Comparison of ENCODE assay signal across 8 mouse cellular contexts in the genomic region with DNA sequence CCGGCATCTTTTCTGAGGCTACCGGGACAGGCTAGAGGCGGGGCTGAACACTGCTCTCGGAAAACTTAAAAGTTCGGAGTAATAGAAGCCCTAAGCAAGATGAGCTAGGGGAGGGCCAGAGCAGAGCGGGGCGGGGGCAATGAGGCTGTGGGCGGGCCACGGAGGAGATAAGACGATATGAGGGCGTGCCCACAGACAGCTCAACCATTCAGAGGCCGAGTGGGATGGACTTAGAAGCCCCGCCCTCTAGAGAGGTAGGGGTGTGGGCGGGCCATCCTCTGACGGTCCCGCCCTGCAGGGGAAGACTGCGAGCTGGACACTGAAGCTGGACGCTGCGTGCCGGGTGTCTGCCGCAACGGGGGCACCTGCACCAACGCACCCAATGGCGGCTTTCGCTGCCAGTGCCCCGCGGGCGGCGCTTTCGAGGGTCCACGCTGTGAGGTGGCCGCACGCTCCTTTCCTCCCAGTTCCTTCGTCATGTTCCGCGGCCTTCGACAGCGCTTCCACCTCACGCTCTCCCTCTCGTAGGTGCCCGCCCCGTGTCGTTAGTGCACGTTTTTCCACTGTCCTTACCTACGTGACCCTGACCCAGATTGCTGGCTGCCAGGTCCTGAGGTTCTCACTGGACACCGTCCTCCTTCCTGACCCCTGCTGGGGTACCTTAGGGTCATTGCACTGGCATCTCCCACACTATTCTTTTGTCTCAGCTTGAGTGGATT. TPM values are rescaled to one million over a fixed set of nuclear protein-coding genes. Genes with fewer than 3 reads are reported as not detected.
A peak's percentile ranks its signal among the peaks of the same experiment; 100 is the strongest.
DNase-seq lines count a peak whose midpoint lies in the region; ATAC-seq lines count a peak whose summit lies in the region.

No protein-coding gene starts in this region.

- peak; percentile 99 for ATAC-seq in intestine, embryonic 16.5 days

- no peaks in the 10 kb centered on the region; the same call in 1 of the 2 replicates for H3K36me3 ChIP-seq in embryonic facial prominence, embryonic 10.5 days (replicated peaks)
- H3K36me3 ChIP-seq in intestine, embryonic 16.5 days (ENCODE audit: control insufficient read depth, insufficient read depth, low read length), result no peaks in the 10 kb centered on the region
- peaks cover 76% of the 10 kb centered on the region for H3K36me3 ChIP-seq in midbrain, embryonic 10.5 days

- no peaks in the 10 kb centered on the region for H3K9me3 ChIP-seq in embryonic facial prominence, embryonic 10.5 days
- no peaks in the 10 kb centered on the region for H3K9me3 ChIP-seq in intestine, embryonic 16.5 days (ENCODE audit: control insufficient read depth, low read length)
- no peaks in the 10 kb centered on the region for H3K9me3 ChIP-seq in midbrain, embryonic 10.5 days (replicated peaks)

- 6% methylated on average over 46 of the region's 46 CpGs for WGBS in embryonic facial prominence, embryonic 10.5 days
- WGBS in intestine, embryonic 16.5 days, result 3% methylated on average over 46 of the region's 46 CpGs
- 2% methylated on average over 46 of the region's 46 CpGs for WGBS in midbrain, embryonic 10.5 days

- H3K27ac ChIP-seq in embryonic facial prominence, embryonic 10.5 days (replicated peaks), result no peak overlapping the region
- H3K27ac ChIP-seq in intestine, embryonic 16.5 days (ENCODE audit: low read length), result no peak overlapping the region
- no peak overlapping the region for H3K27ac ChIP-seq in midbrain, embryonic 10.5 days (replicated peaks)

- DNase-seq in adrenal gland, postnatal 10 days, result peak; percentile 94
- DNase-seq in embryonic facial prominence, embryonic 10.5 days (ENCODE audit: low spot score), result peak; percentile 94
- peak; percentile 53 to 84 for DNase-seq in gastrocnemius, postnatal 4 days (ENCODE audit: low spot score in 2 of 2)
- peak; percentile 86 for DNase-seq in left cerebral cortex, postnatal 4 days
- DNase-seq in midbrain, embryonic 10.5 days (ENCODE audit: low spot score), result peak; percentile 92
- DNase-seq in right cerebral cortex, postnatal 25 days, result peak; percentile 74
- peak; percentile 85 to 93 for DNase-seq in urinary bladder, postnatal 36 days (ENCODE audit: low spot score in 2 of 2)

- peak overlapping the region; percentile 64 for H3K4me3 ChIP-seq in embryonic facial prominence, embryonic 10.5 days
- H3K4me3 ChIP-seq in intestine, embryonic 16.5 days (ENCODE audit: low read length), result peak overlapping the region; percentile 48
- H3K4me3 ChIP-seq in midbrain, embryonic 10.5 days, result peak overlapping the region; percentile 66

- H3K9ac ChIP-seq in intestine, embryonic 16.5 days (ENCODE audit: low read depth, low read length), result peak overlapping the region; percentile 43

- intact Hi-C loops in left cerebral cortex, postnatal 4 days (cut with DNase I), result no loop called here

- H3K4me2 ChIP-seq in intestine, embryonic 16.5 days (ENCODE audit: low read depth, low read length), result peak overlapping the region; percentile 90

- peaks cover 23% of the 10 kb centered on the region for H3K4me1 ChIP-seq in embryonic facial prominence, embryonic 10.5 days
- peaks cover 10% of the 10 kb centered on the region for H3K4me1 ChIP-seq in intestine, embryonic 16.5 days (ENCODE audit: control insufficient read depth, insufficient read depth, low read length)
- H3K4me1 ChIP-seq in midbrain, embryonic 10.5 days, result peaks cover 28% of the 10 kb centered on the region

- peaks cover 70% of the 10 kb centered on the region for H3K27me3 ChIP-seq in embryonic facial prominence, embryonic 10.5 days (replicated peaks; ENCODE audit: low read depth, poor library complexity, severe bottlenecking)
- peaks cover 45% of the 10 kb centered on the region for H3K27me3 ChIP-seq in intestine, embryonic 16.5 days (replicated peaks; ENCODE audit: control insufficient read depth, insufficient read depth, low read length)
- peaks cover 71% of the 10 kb centered on the region for H3K27me3 ChIP-seq in midbrain, embryonic 10.5 days (ENCODE audit: low read depth, poor library complexity, severe bottlenecking)

RNA-seq across cellular contexts. Expression of gene Celsr3, which starts 6.4 kb away (rescaled TPM):
- total RNA-seq in adrenal gland, postnatal 10 days (2021), result 1 to 10 TPM; 3.3 to 4.9 TPM
- polyA plus RNA-seq in embryonic facial prominence, embryonic 10.5 days (2016; fragmentation: Nextera tagmentation; extraction: Ambion mirVana), result 1.6 and 1.7 TPM in 2 replicates
- total RNA-seq in gastrocnemius, postnatal 4 days (2021), result under 1 TPM; 0.22 to 0.31 TPM
- 0.47 and 0.61 TPM in 2 replicates for polyA plus RNA-seq in intestine, embryonic 16.5 days (2015; fragmentation: Nextera tagmentation; extraction: Ambion mirVana)
- 100 to 1,000 TPM; 103 to 112 TPM for total RNA-seq in left cerebral cortex, postnatal 4 days (2021)
- 3.1 and 5.0 TPM in 2 replicates for polyA plus RNA-seq in midbrain, embryonic 10.5 days (2016; fragmentation: Nextera tagmentation; extraction: Ambion mirVana)

RNA-seq across cellular contexts. Expression of gene Slc26a6, which starts 20.5 kb away (rescaled TPM):
- 10 to 100 TPM in 1 of 2 experiments, 1 to 10 TPM in 1; 9.8 to 13.8 TPM for total RNA-seq in adrenal gland, postnatal 10 days (2021)
- polyA plus RNA-seq in embryonic facial prominence, embryonic 10.5 days (2016; fragmentation: Nextera tagmentation; extraction: Ambion mirVana), result 13.3 and 14.0 TPM in 2 replicates
- total RNA-seq in gastrocnemius, postnatal 4 days (2021), result 10 to 100 TPM in 1 of 2 experiments, 1 to 10 TPM in 1; 9.8 to 11.2 TPM
- polyA plus RNA-seq in intestine, embryonic 16.5 days (2015; fragmentation: Nextera tagmentation; extraction: Ambion mirVana), result 75.9 and 94.2 TPM in 2 replicates
- total RNA-seq in left cerebral cortex, postnatal 4 days (2021), result 10 to 100 TPM; 22.8 to 27.4 TPM
- 9.5 and 12.5 TPM in 2 replicates for polyA plus RNA-seq in midbrain, embryonic 10.5 days (2016; fragmentation: Nextera tagmentation; extraction: Ambion mirVana)

RNA-seq across cellular contexts. Expression of gene Nckipsd, which starts 24.4 kb away (rescaled TPM):
- 1 to 10 TPM; 6.9 to 9.5 TPM for total RNA-seq in adrenal gland, postnatal 10 days (2021)
- polyA plus RNA-seq in embryonic facial prominence, embryonic 10.5 days (2016; fragmentation: Nextera tagmentation; extraction: Ambion mirVana), result 14.8 and 15.0 TPM in 2 replicates
- total RNA-seq in gastrocnemius, postnatal 4 days (2021), result 1 to 10 TPM; 6.6 to 9.2 TPM
- polyA plus RNA-seq in intestine, embryonic 16.5 days (2015; fragmentation: Nextera tagmentation; extraction: Ambion mirVana), result 11.3 and 14.5 TPM in 2 replicates
- total RNA-seq in left cerebral cortex, postnatal 4 days (2021), result 10 to 100 TPM; 28.9 to 35.9 TPM
- polyA plus RNA-seq in midbrain, embryonic 10.5 days (2016; fragmentation: Nextera tagmentation; extraction: Ambion mirVana), result 14.5 and 17.3 TPM in 2 replicates

RNA-seq across cellular contexts. Expression of gene Ip6k2, which starts 49.0 kb away (rescaled TPM):
- total RNA-seq in adrenal gland, postnatal 10 days (2021), result 10 to 100 TPM; 74.2 to 82.0 TPM
- 94.0 and 103 TPM in 2 replicates for polyA plus RNA-seq in embryonic facial prominence, embryonic 10.5 days (2016; fragmentation: Nextera tagmentation; extraction: Ambion mirVana)
- total RNA-seq in gastrocnemius, postnatal 4 days (2021), result 10 to 100 TPM; 43.7 to 44.3 TPM
- polyA plus RNA-seq in intestine, embryonic 16.5 days (2015; fragmentation: Nextera tagmentation; extraction: Ambion mirVana), result 57.2 and 59.4 TPM in 2 replicates
- 100 to 1,000 TPM; 188 to 206 TPM for total RNA-seq in left cerebral cortex, postnatal 4 days (2021)
- 89.0 and 105 TPM in 2 replicates for polyA plus RNA-seq in midbrain, embryonic 10.5 days (2016; fragmentation: Nextera tagmentation; extraction: Ambion mirVana)

Comparison
In these comparisons a context has a peak if more than half of its experiments do, and no peak if none do; other contexts are left out.
1. RNA of gene Celsr3, which starts 6.4 kb away (total RNA-seq): 103 to 112 TPM in left cerebral cortex, postnatal 4 days; 3.3 to 4.9 TPM in adrenal gland, postnatal 10 days and 0.22 to 0.31 TPM in gastrocnemius, postnatal 4 days; every median in the first group is over 10 times any median in the second.
2. Peak in every context shown above with its lines, with median percentiles within 50 percentile points of each other: DNase-seq and H3K4me3 ChIP-seq.